Mouse (Mus musculus) CH12.LX (cell line): Measurements from ENCODE around the gene Anapc7. TPM values are rescaled to one million over a fixed set of nuclear protein-coding genes. Genes with fewer than 3 reads are reported as not detected.

Experiments used
- DNase-seq: peaks from one replicate; pipeline ENCODE4 v3.0.0-alpha.2; 2013; ENCODE audit errors: extremely low read depth
- H3K27ac ChIP-seq: 2 replicates; pipeline ENCODE4 v1.5.1; 2012; ENCODE audit warnings: low read depth, mild to moderate bottlenecking, control low read depth, moderate library complexity; ENCODE audit not compliant: insufficient read depth
- H3K27me3 ChIP-seq: replicated peaks from 2 replicates; pipeline ENCODE3; 2012; ENCODE audit warnings: inconsistent platforms
- H3K36me3 ChIP-seq, 2 experiments: replicated peaks in 1 of 2; 2 replicates each; pipeline versions ENCODE3 to v1.6.1; 2012; ENCODE audit warnings: inconsistent platforms in 1 of 2, low read length in 1 of 2, mild to moderate bottlenecking in 1 of 2, mixed read lengths in 1 of 2, moderate library complexity in 1 of 2; ENCODE audit not compliant: control insufficient read depth in 1 of 2, insufficient read depth in 1 of 2
- H3K4me1 ChIP-seq, 2 experiments: 2 replicates each; pipeline ENCODE4 v1.6.1; 2012; ENCODE audit warnings: inconsistent platforms in 1 of 2, moderate library complexity in 1 of 2; ENCODE audit not compliant: insufficient read depth in 2 of 2, control insufficient read depth in 1 of 2
- H3K4me2 ChIP-seq: 2 replicates; pipeline ENCODE4 v1.6.1; 2012; ENCODE audit warnings: low read depth, mild to moderate bottlenecking, control low read depth; ENCODE audit not compliant: poor library complexity, insufficient read depth, severe bottlenecking
- H3K4me3 ChIP-seq, 3 experiments: fragments of 150-350 bp in 1 of 3; sonication (generic) in 1 of 3; replicated peaks in 1 of 3; 2 replicates each; pipeline versions ENCODE3 to v1.5.1; 2011 to 2012; ENCODE audit warnings: low read depth in 2 of 3, low read length in 2 of 3, mild to moderate bottlenecking in 2 of 3, moderate library complexity in 2 of 3, control low read depth in 1 of 3, improper control_type of control experiment in 1 of 3, inconsistent platforms in 1 of 3, mixed read lengths in 1 of 3; ENCODE audit not compliant: poor library complexity in 1 of 3
- H3K79me2 ChIP-seq: replicated peaks from 2 replicates; pipeline ENCODE4 v1.6.1; 2012; ENCODE audit warnings: mild to moderate bottlenecking, moderate library complexity; ENCODE audit not compliant: control insufficient read depth, poor library complexity, insufficient read depth, severe bottlenecking; ENCODE audit errors: extremely low read depth
- H3K9ac ChIP-seq: 2 replicates; pipeline ENCODE4 v1.6.1; 2012; ENCODE audit warnings: low read depth, mild to moderate bottlenecking, control low read depth, moderate library complexity; ENCODE audit not compliant: insufficient read depth
- H3K9me3 ChIP-seq: replicated peaks from 2 replicates; pipeline ENCODE3; 2012; ENCODE audit warnings: low read length, inconsistent platforms, mixed read lengths
- CHD1 ChIP-seq: IDR thresholded peaks from 2 replicates; pipeline ENCODE4 v1.6.1; 2012; ENCODE audit warnings: low read depth, low read length, improper control_type of control experiment, inconsistent platforms
- CHD2 ChIP-seq: IDR thresholded peaks from 2 replicates; pipeline ENCODE4 v1.6.1; 2011; ENCODE audit warnings: low read length, improper control_type of control experiment
- CTCF ChIP-seq, 2 experiments: IDR thresholded peaks in 1 of 2; conservative IDR thresholded peaks in 1 of 2; 2 replicates each; pipeline ENCODE4 v1.5.1; 2011 to 2012; ENCODE audit warnings: low read depth in 2 of 2, low read length in 2 of 2, improper control_type of control experiment in 1 of 2, inconsistent platforms in 1 of 2, mild to moderate bottlenecking in 1 of 2, moderate library complexity in 1 of 2
- ELF1 ChIP-seq: IDR thresholded peaks from 2 replicates; pipeline ENCODE4 v1.6.1; 2014; ENCODE audit warnings: low read depth, mild to moderate bottlenecking, inconsistent platforms, low read length, improper control_type of control experiment
- EP300 ChIP-seq: IDR thresholded peaks from 2 replicates; pipeline ENCODE4 v1.6.1; 2011; ENCODE audit warnings: low read length, improper control_type of control experiment
- HCFC1 ChIP-seq: IDR thresholded peaks from 2 replicates; pipeline ENCODE4 v1.6.1; 2012; ENCODE audit warnings: low read depth, mild to moderate bottlenecking, inconsistent platforms, low read length, improper control_type of control experiment
- JUN ChIP-seq: IDR thresholded peaks from 2 replicates; pipeline ENCODE4 v1.6.1; 2011; ENCODE audit warnings: low read depth, mild to moderate bottlenecking, low read length, improper control_type of control experiment, moderate library complexity; ENCODE audit not compliant: insufficient read depth
- JUND ChIP-seq: conservative IDR thresholded peaks from 2 replicates; pipeline ENCODE4 v1.6.1; 2011; ENCODE audit warnings: low read depth, low read length, improper control_type of control experiment
- KAT2A ChIP-seq: IDR thresholded peaks from 2 replicates; pipeline ENCODE4 v1.6.1; 2012; ENCODE audit warnings: low read length, improper control_type of control experiment, inconsistent platforms; ENCODE audit not compliant: insufficient replicate concordance
- MAFK ChIP-seq: IDR thresholded peaks from 2 replicates; pipeline ENCODE4 v1.6.1; 2011; ENCODE audit warnings: low read length, improper control_type of control experiment; ENCODE audit not compliant: insufficient replicate concordance
- MAX ChIP-seq: IDR thresholded peaks from 2 replicates; pipeline ENCODE4 v1.6.1; 2011; ENCODE audit warnings: low read length, improper control_type of control experiment
- MEF2A ChIP-seq: IDR thresholded peaks from 2 replicates; pipeline ENCODE4 v1.6.1; 2014; ENCODE audit warnings: low read depth, mild to moderate bottlenecking, inconsistent platforms, low read length, improper control_type of control experiment, borderline replicate concordance
- MXI1 ChIP-seq: IDR thresholded peaks from 2 replicates; pipeline ENCODE4 v1.6.1; 2011; ENCODE audit warnings: mild to moderate bottlenecking, low read depth, low read length, improper control_type of control experiment
- NELFE ChIP-seq: IDR thresholded peaks from 2 replicates; pipeline ENCODE4 v1.6.1; 2011; ENCODE audit warnings: low read depth, low read length, improper control_type of control experiment
- PAX5 ChIP-seq: IDR thresholded peaks from 2 replicates; pipeline ENCODE4 v1.6.1; 2012; ENCODE audit warnings: low read length, inconsistent platforms, mixed read lengths
- POLR2A ChIP-seq: IDR thresholded peaks from 2 replicates; pipeline ENCODE4 v1.6.1; 2011; ENCODE audit warnings: low read depth, mild to moderate bottlenecking, improper control_type of control experiment, low read length
- POLR2AphosphoS2 ChIP-seq: IDR thresholded peaks from 2 replicates; pipeline ENCODE4 v1.6.1; 2011; ENCODE audit warnings: low read depth, low read length, improper control_type of control experiment
- RAD21 ChIP-seq: IDR thresholded peaks from 2 replicates; pipeline ENCODE4 v1.6.1; 2011; ENCODE audit warnings: low read depth, mild to moderate bottlenecking, low read length, improper control_type of control experiment, moderate library complexity
- SIN3A ChIP-seq: IDR thresholded peaks from 2 replicates; pipeline ENCODE4 v1.6.1; 2012; ENCODE audit warnings: low read length, improper control_type of control experiment, inconsistent platforms
- SMC3 ChIP-seq: IDR thresholded peaks from 2 replicates; pipeline ENCODE4 v1.6.1; 2011; ENCODE audit warnings: low read depth, low read length, improper control_type of control experiment
- TBP ChIP-seq: conservative IDR thresholded peaks from 2 replicates; pipeline ENCODE4 v1.6.1; 2011; ENCODE audit warnings: low read depth, low read length, improper control_type of control experiment
- USF2 ChIP-seq: conservative IDR thresholded peaks from 2 replicates; pipeline ENCODE4 v1.6.1; 2011; ENCODE audit warnings: low read depth, low read length, improper control_type of control experiment
- ZC3H11A ChIP-seq: IDR thresholded peaks from 2 replicates; pipeline ENCODE4 v1.6.1; 2012; ENCODE audit warnings: low read depth, mild to moderate bottlenecking, inconsistent platforms, low read length, improper control_type of control experiment
- ZKSCAN1 ChIP-seq: IDR thresholded peaks from 2 replicates; pipeline ENCODE4 v1.6.1; 2012; ENCODE audit warnings: low read depth, inconsistent platforms, low read length, improper control_type of control experiment, borderline replicate concordance
- ZNF384 ChIP-seq: IDR thresholded peaks from 2 replicates; pipeline ENCODE4 v1.6.1; 2012; ENCODE audit warnings: low read depth, low read length, improper control_type of control experiment, inconsistent platforms
- dilution Hi-C: fragments of 300-500 bp; cut with MboI; formaldehyde crosslinking; loops from 2 replicates; pipeline ENCODE4 v1.14.3; 2020; ENCODE audit warnings: low sequenced_read_pairs; ENCODE audit not compliant: extremely low pct_unique_long_range_greater_than_20kb, extremely low pct_ligation_motif_present
- in situ Hi-C: fragments of 300-500 bp; cut with MboI; formaldehyde crosslinking; loops from 3 replicates; pipeline ENCODE4 v1.14.3; 2019; ENCODE audit warnings: low sequenced_read_pairs, low pct_ligation_motif_present, low pct_unique_long_range_greater_than_20kb, mixed read lengths
- polyA plus RNA-seq: library from polyadenylated mRNA; unstranded; fragments of >175 nt; gene quantifications from 2 replicates; pipeline ENCODE4 v1.2.1, GENCODE M21; 2012; ENCODE audit warnings: low read depth; ENCODE audit not compliant: insufficient read length
- total RNA-seq, 2 experiments: library from RNA; depleted of rRNA; stranded (reverse); fragments of 300-350 nt in 1 of 2; fragments of >200 nt in 1 of 2; gene quantifications; 2 replicates each; pipeline ENCODE4 v1.2.3; 2012 to 2014

Anapc7 gene
- total and polyA plus RNA-seq, 3 experiments, result 21.3 to 43.3 (median 39.4) TPM

DNA sequence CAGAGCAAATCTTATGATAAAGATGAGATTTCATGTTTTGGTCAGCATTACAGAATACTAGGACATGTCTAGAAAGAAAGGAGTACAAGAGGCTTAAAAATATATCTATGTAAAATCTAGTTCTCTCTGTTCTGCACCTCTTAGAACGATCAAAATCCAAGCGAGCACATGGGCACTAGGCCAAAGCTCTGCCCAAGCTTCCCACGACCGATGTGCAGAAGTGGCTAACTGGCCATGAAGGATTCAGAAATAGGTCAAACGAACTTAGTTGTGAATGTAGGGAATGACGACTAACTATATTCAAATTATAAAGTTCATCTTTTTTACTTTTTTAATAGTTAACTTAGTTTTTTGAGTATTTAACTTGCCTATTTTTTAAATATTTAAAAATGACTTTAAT lies 66.3 kb downstream of the Anapc7 start:
- Histone ChIP-seq H3K27ac (no peak overlapping the region), H3K79me2 (peaks cover 20% of the 10 kb centered on the region), H3K9me3 (no peaks in the 10 kb centered on the region), H3K4me1 (no peaks in the 10 kb centered on the region), H3K4me2 (no peak overlapping the region), H3K27me3 (no peaks in the 10 kb centered on the region), H3K4me3 (no peak overlapping the region), H3K9ac (no peak overlapping the region), H3K36me3 (peaks cover 43 to 82% of the 10 kb centered on the region in 2 experiments)
- TF ChIP-seq KAT2A (no peak), CHD2 (no peak), MAFK (no peak), JUND (no peak), ZNF384 (no peak), ELF1 (no peak), JUN (no peak), ZC3H11A (no peak), NELFE (no peak), PAX5 (no peak), MXI1 (no peak), MEF2A (no peak), MAX (no peak), TBP (no peak), ZKSCAN1 (no peak), POLR2A (no peak), USF2 (no peak), SMC3 (no peak)
- in situ Hi-C loops (no loop called here), dilution Hi-C loops (no loop called here)
- no peak for DNase-seq

DNA sequence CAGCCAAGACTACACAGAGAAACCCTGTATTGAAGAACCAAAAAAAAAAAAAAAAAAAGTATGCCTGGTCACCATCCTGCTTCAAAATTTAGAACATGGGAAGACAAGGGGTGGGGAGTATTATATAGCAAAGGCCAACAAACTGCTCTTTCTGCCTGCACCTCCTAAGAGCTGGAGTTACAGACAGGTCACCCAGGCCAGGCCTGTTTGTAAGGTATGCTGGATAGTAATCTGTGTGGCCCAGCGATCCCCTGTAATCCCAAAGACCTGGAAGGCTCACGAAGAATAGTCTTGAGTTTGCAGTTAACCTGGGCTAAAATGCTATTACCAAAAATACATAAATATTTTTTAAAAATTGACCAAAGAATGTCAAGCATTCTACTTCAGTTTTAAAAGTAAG lies 68.7 kb downstream of the Anapc7 start:
- Histone ChIP-seq H3K9ac (no peak overlapping the region), H3K36me3 (peaks cover 42 to 81% of the 10 kb centered on the region in 2 experiments), H3K27ac (no peak overlapping the region), H3K4me3 (no peak overlapping the region), H3K27me3 (no peaks in the 10 kb centered on the region), H3K9me3 (no peaks in the 10 kb centered on the region), H3K4me1 (peaks cover 0 to 7% of the 10 kb centered on the region in 2 experiments; a peak in 1 of 4 replicates), H3K4me2 (no peak overlapping the region), H3K79me2 (peaks cover 33% of the 10 kb centered on the region)
- no peak for DNase-seq
- dilution Hi-C loops (no loop called here), in situ Hi-C loops (no loop called here)
- TF ChIP-seq ZC3H11A, result no peak
- no peak for TF ChIP-seq HCFC1
- no peak for TF ChIP-seq RAD21
- no peak for TF ChIP-seq SIN3A
- TF ChIP-seq SMC3, result no peak
- TF ChIP-seq ZNF384, result no peak
- no peak for TF ChIP-seq JUND
- TF ChIP-seq POLR2AphosphoS2, result no peak
- no peak for TF ChIP-seq MXI1
- TF ChIP-seq PAX5, result no peak
- TF ChIP-seq CTCF (conservative IDR thresholded peaks at IDR 0.05 in 1 of 2, IDR thresholded peaks at IDR 0.05 in 1 of 2; ENCODE audit: low read depth in 2 of 2, low read length in 2 of 2), result no peak
- TF ChIP-seq USF2, result no peak
- no peak for TF ChIP-seq CHD1
- no peak for TF ChIP-seq EP300
- TF ChIP-seq CHD2, result no peak
